Mouse (Mus musculus) hindbrain, embryonic 15.5 days (tissue): ENCODE measurements at regions not wholly inside any gene's neighbourhood (a gene's known extent, or its start where the extent isn't known, plus 50 kb on each side); places are given as distances from the start of the nearest gene placed in this dataset.

Source experiments
- ATAC-seq: fragments of 200-750 bp; cut with Nextera tagmentation; 2 replicates; pipeline ENCODE4 v1.8.0; 2017; ENCODE audit warnings: low read depth, moderate number of reproducible peaks, moderate TSS enrichment; ENCODE audit not compliant: low FRiP score
- H3K27ac ChIP-seq: fragments of 300-500 bp; sonication (generic); replicated peaks from 2 replicates; pipeline ENCODE4 v1.5.1; 2015; ENCODE audit warnings: mild to moderate bottlenecking, inconsistent platforms
- H3K27me3 ChIP-seq: fragments of 300-500 bp; sonication (generic); 2 replicates; pipeline ENCODE4 v1.6.1; 2015; ENCODE audit warnings: control low read depth, inconsistent platforms
- H3K36me3 ChIP-seq: fragments of 300-500 bp; sonication (generic); 2 replicates; pipeline ENCODE4 v1.6.1; 2015; ENCODE audit warnings: control low read depth, inconsistent platforms
- H3K4me1 ChIP-seq: fragments of 300-500 bp; sonication (generic); replicated peaks from 2 replicates; pipeline ENCODE4 v1.6.1; 2015; ENCODE audit warnings: control low read depth, inconsistent platforms
- H3K4me2 ChIP-seq: fragments of 300-500 bp; sonication (generic); 2 replicates; pipeline ENCODE4 v1.6.1; 2015; ENCODE audit warnings: moderate library complexity, mild to moderate bottlenecking, inconsistent platforms
- H3K4me3 ChIP-seq: fragments of 300-500 bp; sonication (generic); 2 replicates; pipeline ENCODE4 v1.5.1; 2015; ENCODE audit warnings: mild to moderate bottlenecking, inconsistent platforms
- H3K9ac ChIP-seq: fragments of 300-500 bp; sonication (generic); 2 replicates; pipeline ENCODE4 v1.6.1; 2015; ENCODE audit warnings: inconsistent platforms
- H3K9me3 ChIP-seq: fragments of 300-500 bp; sonication (generic); 2 replicates; pipeline ENCODE4 v1.6.1; 2016; ENCODE audit warnings: control low read depth, inconsistent platforms
- WGBS: fragments of 180-500 bp; shearing (Covaris S2); methylation state at CpG from one replicate; pipeline ENCODE4 v1.1.7; 2015; 5-methylcytosine and 5-hydroxymethylcytosine counted together

GRCm38 (mm10) chr3:120015376-120015775, 231.1 kb upstream of the Ptbp2 start:
- 90% methylated on average over 7 of the region's 7 CpGs for WGBS
- no peak for ATAC-seq
- Histone ChIP-seq H3K4me1 (peaks cover 11% of the 10 kb centered on the region), H3K4me3 (no peak overlapping the region), H3K4me2 (no peak overlapping the region), H3K27me3 (no peaks in the 10 kb centered on the region), H3K27ac (no peak overlapping the region), H3K36me3 (no peaks in the 10 kb centered on the region), H3K9me3 (no peaks in the 10 kb centered on the region), H3K9ac (no peak overlapping the region)

- 0 out of 2 replicates have a peak, but pooled peaks cover 3% of the 10 kb centered on the region for H3K4me1 ChIP-seq
- no peak for ATAC-seq
- no peaks in the 10 kb centered on the region for H3K36me3 ChIP-seq
- H3K27me3 ChIP-seq, result no peaks in the 10 kb centered on the region
- H3K4me3 ChIP-seq, result no peak overlapping the region
- H3K9me3 ChIP-seq, result no peaks in the 10 kb centered on the region
- H3K4me2 ChIP-seq, result no peak overlapping the region
- WGBS, result 19% methylated on average over 3 of the region's 3 CpGs
- no peak overlapping the region for H3K9ac ChIP-seq
- H3K27ac ChIP-seq, result no peak overlapping the region
These were observed 227.6 kb upstream of the Ptbp2 start for GRCm38 (mm10) chr3:120011861-120012260.

GRCm38 (mm10) chr3:120008110-120008509, 223.8 kb upstream of the Ptbp2 start:
- 90% methylated on average over 3 of the region's 3 CpGs for WGBS
- Histone ChIP-seq H3K4me3 (no peak overlapping the region), H3K27ac (no peak overlapping the region), H3K9me3 (no peaks in the 10 kb centered on the region), H3K4me2 (no peak overlapping the region), H3K9ac (no peak overlapping the region), H3K36me3 (no peaks in the 10 kb centered on the region), H3K4me1 (0 out of 2 replicates have a peak, but pooled peaks cover 3% of the 10 kb centered on the region), H3K27me3 (no peaks in the 10 kb centered on the region)
- ATAC-seq, result no peak

- H3K36me3 ChIP-seq, result no peaks in the 10 kb centered on the region
- no peak overlapping the region for H3K9ac ChIP-seq
- H3K4me3 ChIP-seq, result no peak overlapping the region
- WGBS, result 84% methylated on average over 3 of the region's 3 CpGs
- H3K4me1 ChIP-seq, result no peaks in the 10 kb centered on the region
- ATAC-seq, result no peak
- H3K27me3 ChIP-seq, result no peaks in the 10 kb centered on the region
- H3K27ac ChIP-seq, result no peak overlapping the region
- no peaks in the 10 kb centered on the region for H3K9me3 ChIP-seq
- H3K4me2 ChIP-seq, result no peak overlapping the region
These were observed 220.3 kb upstream of the Ptbp2 start for GRCm38 (mm10) chr3:120004588-120004987.

- no peak overlapping the region for H3K4me3 ChIP-seq
- no peak overlapping the region for H3K9ac ChIP-seq
- H3K36me3 ChIP-seq, result no peaks in the 10 kb centered on the region
- H3K4me1 ChIP-seq, result no peaks in the 10 kb centered on the region; the same call in 1 of the 2 replicates
- WGBS, result 88% methylated on average over 5 of the region's 5 CpGs
- no peak overlapping the region for H3K27ac ChIP-seq
- no peaks in the 10 kb centered on the region for H3K9me3 ChIP-seq
- no peak overlapping the region for H3K4me2 ChIP-seq
- ATAC-seq, result no peak
- H3K27me3 ChIP-seq, result no peaks in the 10 kb centered on the region
These were observed 216.0 kb upstream of the Ptbp2 start for GRCm38 (mm10) chr3:120000281-120000680.

- H3K4me2 ChIP-seq, result no peak overlapping the region
- no peaks in the 10 kb centered on the region; the same call in 1 of the 2 replicates for H3K4me1 ChIP-seq
- H3K27ac ChIP-seq, result no peak overlapping the region
- no peak overlapping the region for H3K9ac ChIP-seq
- H3K4me3 ChIP-seq, result no peak overlapping the region
- no peaks in the 10 kb centered on the region for H3K27me3 ChIP-seq
- WGBS, result 54% methylated on average over 9 of the region's 9 CpGs
- no peaks in the 10 kb centered on the region for H3K36me3 ChIP-seq
- no peak for ATAC-seq
- H3K9me3 ChIP-seq, result no peaks in the 10 kb centered on the region
These were observed 212.2 kb upstream of the Ptbp2 start for GRCm38 (mm10) chr3:119996258-119996988.

GRCm38 (mm10) chr3:119995781-119996180, 211.5 kb upstream of the Ptbp2 start:
- no peak overlapping the region for H3K4me3 ChIP-seq
- H3K4me2 ChIP-seq, result no peak overlapping the region
- ATAC-seq, result no peak
- H3K27me3 ChIP-seq, result no peaks in the 10 kb centered on the region
- no peak overlapping the region for H3K27ac ChIP-seq
- H3K4me1 ChIP-seq, result no peaks in the 10 kb centered on the region; the same call in 1 of the 2 replicates
- H3K9me3 ChIP-seq, result no peaks in the 10 kb centered on the region
- H3K36me3 ChIP-seq, result no peaks in the 10 kb centered on the region
- no peak overlapping the region for H3K9ac ChIP-seq
- WGBS, result 45% methylated on average over 4 of the region's 4 CpGs

GRCm38 (mm10) chr3:119987245-119987852, 203.1 kb upstream of the Ptbp2 start:
- no peak overlapping the region for H3K4me3 ChIP-seq
- no peaks in the 10 kb centered on the region for H3K4me1 ChIP-seq
- H3K9me3 ChIP-seq, result no peaks in the 10 kb centered on the region
- no peak for ATAC-seq
- H3K4me2 ChIP-seq, result no peak overlapping the region
- no peak overlapping the region for H3K9ac ChIP-seq
- no peaks in the 10 kb centered on the region for H3K27me3 ChIP-seq
- H3K27ac ChIP-seq, result no peak overlapping the region
- 64% methylated on average over 3 of the region's 3 CpGs for WGBS
- H3K36me3 ChIP-seq, result no peaks in the 10 kb centered on the region

- H3K36me3 ChIP-seq, result no peaks in the 10 kb centered on the region
- no peak overlapping the region for H3K27ac ChIP-seq
- 83% methylated on average over 1 of the region's 1 CpGs for WGBS
- no peaks in the 10 kb centered on the region for H3K9me3 ChIP-seq
- ATAC-seq, result no peak
- no peak overlapping the region for H3K4me3 ChIP-seq
- H3K4me1 ChIP-seq, result no peaks in the 10 kb centered on the region
- H3K27me3 ChIP-seq, result no peaks in the 10 kb centered on the region
- no peak overlapping the region for H3K9ac ChIP-seq
- H3K4me2 ChIP-seq, result no peak overlapping the region
These were observed 193.1 kb upstream of the Ptbp2 start for GRCm38 (mm10) chr3:119977349-119977748.

GRCm38 (mm10) chr3:119976363-119976762, 192.1 kb upstream of the Ptbp2 start:
- Histone ChIP-seq H3K4me3 (no peak overlapping the region), H3K4me1 (no peaks in the 10 kb centered on the region), H3K9ac (no peak overlapping the region), H3K27ac (no peak overlapping the region), H3K27me3 (no peaks in the 10 kb centered on the region), H3K36me3 (no peaks in the 10 kb centered on the region), H3K9me3 (no peaks in the 10 kb centered on the region), H3K4me2 (no peak overlapping the region)
- no peak for ATAC-seq
- WGBS, result 89% methylated on average over 3 of the region's 3 CpGs

- Histone ChIP-seq H3K27me3 (no peaks in the 10 kb centered on the region), H3K9ac (no peak overlapping the region), H3K36me3 (no peaks in the 10 kb centered on the region), H3K27ac (no peak overlapping the region), H3K4me2 (no peak overlapping the region), H3K4me1 (peaks cover 3% of the 10 kb centered on the region; the same call in 1 of the 2 replicates), H3K4me3 (no peak overlapping the region), H3K9me3 (no peaks in the 10 kb centered on the region)
- WGBS, result 18% methylated on average over 5 of the region's 5 CpGs
- ATAC-seq, result no peak
These were observed 174.7 kb upstream of the Ptbp2 start for GRCm38 (mm10) chr3:119958799-119959467.

GRCm38 (mm10) chr3:119957529-119957928, 173.3 kb upstream of the Ptbp2 start:
- no peak overlapping the region for H3K9ac ChIP-seq
- no peak overlapping the region for H3K4me3 ChIP-seq
- H3K27ac ChIP-seq, result no peak overlapping the region
- 67% methylated on average over 8 of the region's 8 CpGs for WGBS
- ATAC-seq, result no peak
- no peak overlapping the region for H3K4me2 ChIP-seq
- no peaks in the 10 kb centered on the region for H3K27me3 ChIP-seq
- H3K9me3 ChIP-seq, result no peaks in the 10 kb centered on the region
- no peaks in the 10 kb centered on the region for H3K36me3 ChIP-seq
- peaks cover 3% of the 10 kb centered on the region; the same call in 1 of the 2 replicates for H3K4me1 ChIP-seq
